Mouse (Mus musculus) hindbrain, embryonic 11.5 days (tissue): ENCODE measurements around the gene Drc3. TPM values are rescaled to one million over a fixed set of nuclear protein-coding genes. Genes with fewer than 3 reads are reported as not detected.

Experiments
- ATAC-seq: fragments of 200-750 bp; cut with Nextera tagmentation; 2 replicates; pipeline ENCODE4 v1.8.0; 2017; ENCODE audit warnings: mild to moderate bottlenecking, moderate TSS enrichment, moderate library complexity; ENCODE audit not compliant: low FRiP score
- DNase-seq: peaks from one replicate; pipeline ENCODE4 v3.0.0-alpha.2; 2015; ENCODE audit warnings: low spot score
- H3K27ac ChIP-seq: fragments of 300-500 bp; sonication (generic); 2 replicates; pipeline ENCODE4 v1.5.1; 2014; ENCODE audit warnings: mild to moderate bottlenecking, low read depth, low read length
- H3K27me3 ChIP-seq: fragments of 300-500 bp; sonication (generic); 2 replicates; pipeline ENCODE4 v1.6.1; 2014; ENCODE audit warnings: mild to moderate bottlenecking, low read length, moderate library complexity, mixed read lengths; ENCODE audit not compliant: control insufficient read depth, insufficient read depth
- H3K36me3 ChIP-seq: fragments of 300-500 bp; sonication (generic); 2 replicates; pipeline ENCODE4 v1.6.1; 2014; ENCODE audit warnings: mild to moderate bottlenecking, low read length, moderate library complexity, mixed read lengths; ENCODE audit not compliant: control insufficient read depth, insufficient read depth
- H3K4me1 ChIP-seq: fragments of 300-500 bp; sonication (generic); replicated peaks from 2 replicates; pipeline ENCODE4 v1.6.1; 2014; ENCODE audit warnings: low read length, mixed read lengths; ENCODE audit not compliant: control insufficient read depth, insufficient read depth
- H3K4me2 ChIP-seq: fragments of 300-500 bp; sonication (generic); replicated peaks from 2 replicates; pipeline ENCODE4 v1.6.1; 2014; ENCODE audit warnings: mild to moderate bottlenecking, low read depth, low read length
- H3K4me3 ChIP-seq: fragments of 300-500 bp; sonication (generic); 2 replicates; pipeline ENCODE4 v1.5.1; 2014; ENCODE audit warnings: low read depth, low read length
- H3K9ac ChIP-seq: fragments of 300-500 bp; sonication (generic); 2 replicates; pipeline ENCODE4 v1.6.1; 2014; ENCODE audit warnings: low read depth, low read length
- H3K9me3 ChIP-seq: fragments of 300-500 bp; sonication (generic); 2 replicates; pipeline ENCODE4 v1.6.1; 2016; ENCODE audit warnings: low read length; ENCODE audit not compliant: control insufficient read depth
- WGBS: fragments of 180-500 bp; shearing (Covaris S2); extraction: QIAGEN DNeasy Blood & Tissue Kit; methylation state at CpG from one replicate; pipeline ENCODE4 v1.1.7; 2014; 5-methylcytosine and 5-hydroxymethylcytosine counted together
- polyA plus RNA-seq: library from polyadenylated mRNA; unstranded; fragments of >200 nt; fragmentation: Nextera tagmentation; extraction: Ambion mirVana; gene quantifications from 2 replicates; pipeline ENCODE4 v1.2.1, GENCODE M21; 2014

The Drc3 gene
- polyA plus RNA-seq, 1 experiment from 2014 or later: 7.0 TPM

DNA sequence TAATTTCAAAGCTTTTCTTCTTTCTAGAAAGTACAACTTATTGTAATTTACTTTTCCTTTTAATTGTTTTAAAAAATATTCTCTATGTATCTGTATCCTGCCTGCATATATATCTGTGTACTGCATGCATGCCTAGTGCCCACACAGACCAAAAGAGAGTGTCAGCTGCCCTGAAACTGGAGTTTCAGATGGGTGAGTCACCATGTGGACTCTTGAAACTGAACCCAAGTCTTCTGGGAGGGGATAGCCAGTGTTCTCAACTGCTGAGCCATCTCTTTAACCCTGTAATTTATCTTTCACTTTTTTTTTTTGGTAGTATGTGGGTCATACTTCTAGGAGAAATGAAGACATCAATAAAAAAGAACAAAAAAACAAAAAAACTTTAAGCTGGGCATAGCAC, 29.4 kb upstream of the Drc3 start:
- no peaks in the 10 kb centered on the region for H3K27me3 ChIP-seq
- no peak for DNase-seq
- no peaks in the 10 kb centered on the region for H3K4me1 ChIP-seq
- H3K27ac ChIP-seq: no peak overlapping the region
- no peak overlapping the region for H3K4me3 ChIP-seq
- H3K9ac ChIP-seq: no peak overlapping the region
- ATAC-seq: no peak
- no peaks in the 10 kb centered on the region for H3K9me3 ChIP-seq
- H3K36me3 ChIP-seq: no peaks in the 10 kb centered on the region
- no peak overlapping the region for H3K4me2 ChIP-seq

DNA sequence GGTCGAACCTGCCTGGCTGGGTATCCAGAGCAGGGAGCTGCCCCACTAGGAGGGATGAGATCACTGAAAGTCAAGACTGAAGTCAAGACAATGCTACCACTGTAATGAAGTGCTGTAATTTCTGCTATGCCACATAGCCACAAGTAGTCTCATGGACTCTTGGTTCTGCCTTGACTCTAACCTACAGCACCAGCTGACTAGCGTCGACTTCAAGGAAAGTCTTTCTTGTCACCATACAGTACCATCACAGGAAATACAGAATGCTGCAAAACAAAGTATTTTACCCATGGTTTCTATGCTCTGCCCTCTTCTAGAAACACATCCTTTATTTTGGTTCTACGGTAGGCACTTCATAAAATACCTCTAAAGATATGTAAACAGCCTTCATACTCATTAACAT, 22.6 kb upstream of the Drc3 start:
- Histone ChIP-seq H3K9me3 (no peaks in the 10 kb centered on the region), H3K4me2 (no peak overlapping the region), H3K27ac (no peak overlapping the region), H3K4me3 (no peak overlapping the region), H3K9ac (no peak overlapping the region), H3K27me3 (no peaks in the 10 kb centered on the region), H3K4me1 (no peaks in the 10 kb centered on the region), H3K36me3 (no peaks in the 10 kb centered on the region)
- no peak for ATAC-seq
- no peak for DNase-seq
- WGBS: 92% methylated on average over 4 of the region's 4 CpGs

DNA sequence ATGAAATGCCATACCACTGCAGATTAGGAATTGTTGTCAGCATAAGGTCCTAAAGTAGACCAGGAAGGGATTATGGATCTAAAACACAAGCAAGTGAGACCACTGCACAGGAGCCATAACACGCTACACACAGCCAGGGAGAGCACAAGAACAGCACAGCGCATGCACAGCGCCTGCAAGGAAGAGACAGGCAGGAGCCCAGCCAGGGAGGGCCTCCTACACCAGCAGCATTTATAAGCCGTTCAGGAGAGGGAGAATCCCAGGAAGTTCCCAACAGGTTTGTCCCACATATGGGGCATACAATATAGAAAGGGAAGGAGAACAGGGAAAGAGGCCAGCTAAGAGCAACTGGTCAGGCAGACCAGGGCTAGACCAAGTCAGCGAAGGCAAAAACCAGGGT, 19.7 kb upstream of the Drc3 start:
- WGBS: 83% methylated on average over 5 of the region's 5 CpGs

DNA sequence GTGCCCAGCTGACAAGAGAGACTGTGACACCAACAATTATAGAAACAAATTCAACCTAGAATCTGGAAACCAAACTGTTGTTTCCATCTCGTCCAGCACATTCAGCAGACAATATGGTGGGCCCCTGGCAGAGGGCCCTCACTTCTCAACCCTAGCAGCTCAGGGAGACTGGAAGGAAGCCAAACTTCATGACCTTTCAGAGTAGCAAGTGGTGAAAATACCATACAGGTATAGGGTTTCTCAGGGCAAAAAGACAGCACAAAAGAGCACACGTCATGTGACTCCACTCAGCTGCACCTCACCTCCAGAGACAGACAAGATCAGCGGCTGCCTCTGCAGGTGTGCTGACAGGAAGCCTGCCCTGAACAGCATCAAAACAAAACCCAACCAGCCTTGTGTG, 19.0 kb upstream of the Drc3 start:
- no peak overlapping the region for H3K4me3 ChIP-seq

More for the DNA sequence above, 19.7 kb upstream of the Drc3 start:
- Histone ChIP-seq H3K27ac (no peak overlapping the region), H3K36me3 (no peaks in the 10 kb centered on the region), H3K9me3 (no peaks in the 10 kb centered on the region), H3K27me3 (no peaks in the 10 kb centered on the region), H3K4me3 (no peak overlapping the region), H3K4me2 (no peak overlapping the region), H3K4me1 (no peaks in the 10 kb centered on the region), H3K9ac (no peak overlapping the region)
- ATAC-seq (no peak), DNase-seq (no peak)

DNA sequence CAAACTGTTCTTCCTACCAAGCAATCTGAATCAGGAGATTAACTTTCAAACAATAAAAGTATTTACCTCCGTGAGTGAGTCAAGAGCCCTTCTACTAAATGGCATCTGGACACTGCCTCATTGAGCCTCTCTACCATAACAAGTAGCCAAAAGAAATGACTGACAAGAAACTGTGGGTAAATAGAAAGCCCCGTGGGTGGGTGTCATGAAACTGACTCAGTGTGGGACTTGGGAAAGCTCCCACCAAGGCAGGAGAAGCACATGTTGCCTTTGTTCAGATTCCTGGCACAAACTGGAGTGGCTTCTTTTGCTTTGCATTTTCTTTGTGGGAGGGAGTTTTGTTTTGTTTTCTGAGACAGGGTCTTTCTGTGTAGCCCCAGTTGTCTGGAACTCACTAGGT, 17.4 kb upstream of the Drc3 start:
- 75% methylated on average over 2 of the region's 2 CpGs for WGBS
- ATAC-seq (no peak), DNase-seq (no peak)

More for the DNA sequence above, 19.0 kb upstream of the Drc3 start:
- no peaks in the 10 kb centered on the region for H3K36me3 ChIP-seq
- no peak overlapping the region for H3K27ac ChIP-seq
- ATAC-seq: no peak
- H3K4me1 ChIP-seq: no peaks in the 10 kb centered on the region
- 79% methylated on average over 3 of the region's 3 CpGs for WGBS
- H3K4me2 ChIP-seq: no peak overlapping the region
- no peak overlapping the region for H3K9ac ChIP-seq
- H3K9me3 ChIP-seq: no peaks in the 10 kb centered on the region
- DNase-seq: no peak
- no peaks in the 10 kb centered on the region for H3K27me3 ChIP-seq

DNA sequence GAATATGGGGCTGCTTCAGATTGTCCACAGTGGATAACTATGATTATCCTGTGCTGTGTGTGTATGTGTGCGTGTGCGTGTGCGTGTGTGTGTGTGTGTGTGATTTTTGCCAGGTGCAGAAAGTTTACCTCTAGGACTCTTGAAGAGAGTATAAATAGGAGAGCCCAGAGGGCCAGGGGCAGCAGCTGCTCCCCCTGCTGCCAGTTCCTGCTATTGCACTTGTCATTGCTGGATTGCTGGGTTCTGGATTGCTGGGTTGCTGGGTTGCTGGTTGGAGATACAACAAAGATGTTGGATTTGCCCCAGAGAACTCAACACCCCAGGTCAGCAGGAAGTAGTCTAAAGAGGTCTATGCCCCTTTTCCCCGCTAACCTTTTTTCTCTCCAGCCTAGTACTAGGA, 14.8 kb upstream of the Drc3 start:
- Histone ChIP-seq H3K4me1 (no peaks in the 10 kb centered on the region), H3K9me3 (no peaks in the 10 kb centered on the region), H3K4me2 (no peak overlapping the region), H3K36me3 (no peaks in the 10 kb centered on the region), H3K4me3 (no peak overlapping the region), H3K27ac (no peak overlapping the region), H3K9ac (no peak overlapping the region), H3K27me3 (no peaks in the 10 kb centered on the region)
- no peak for ATAC-seq
- peak; percentile 61 for DNase-seq
- 74% methylated on average over 4 of the region's 4 CpGs for WGBS

More for the DNA sequence above, 17.4 kb upstream of the Drc3 start:
- H3K27me3 ChIP-seq: no peaks in the 10 kb centered on the region
- no peak overlapping the region for H3K27ac ChIP-seq
- no peak overlapping the region for H3K4me3 ChIP-seq
- H3K4me2 ChIP-seq: no peak overlapping the region
- no peaks in the 10 kb centered on the region for H3K9me3 ChIP-seq
- no peaks in the 10 kb centered on the region for H3K36me3 ChIP-seq
- H3K4me1 ChIP-seq: no peaks in the 10 kb centered on the region
- H3K9ac ChIP-seq: no peak overlapping the region

DNA sequence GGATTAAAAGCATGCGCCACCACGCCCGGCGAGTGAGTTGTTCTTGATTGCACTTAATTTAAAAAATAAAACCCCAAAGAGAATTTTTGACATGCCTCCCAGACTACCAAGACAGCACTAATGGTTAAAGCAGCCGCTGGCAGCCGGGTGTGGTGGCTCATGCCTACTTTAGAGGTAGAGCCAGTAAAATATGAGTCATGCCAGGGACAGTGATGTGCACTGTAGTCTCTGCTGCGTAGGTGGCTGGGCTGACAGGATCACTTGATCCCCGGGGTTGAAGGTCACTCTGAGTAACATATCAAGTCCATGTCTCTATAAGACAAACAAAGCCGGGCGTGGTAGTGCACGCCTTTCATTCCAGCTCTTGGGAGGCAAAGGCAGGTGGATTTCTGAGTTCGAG, 13.8 kb upstream of the Drc3 start:
- Histone ChIP-seq H3K27ac (no peak overlapping the region), H3K27me3 (no peaks in the 10 kb centered on the region), H3K4me1 (no peaks in the 10 kb centered on the region), H3K4me3 (no peak overlapping the region), H3K36me3 (no peaks in the 10 kb centered on the region), H3K9me3 (no peaks in the 10 kb centered on the region), H3K4me2 (no peak overlapping the region), H3K9ac (no peak overlapping the region)
- ATAC-seq (no peak), DNase-seq (no peak)
- WGBS: 96% methylated on average over 12 of the region's 12 CpGs

DNA sequence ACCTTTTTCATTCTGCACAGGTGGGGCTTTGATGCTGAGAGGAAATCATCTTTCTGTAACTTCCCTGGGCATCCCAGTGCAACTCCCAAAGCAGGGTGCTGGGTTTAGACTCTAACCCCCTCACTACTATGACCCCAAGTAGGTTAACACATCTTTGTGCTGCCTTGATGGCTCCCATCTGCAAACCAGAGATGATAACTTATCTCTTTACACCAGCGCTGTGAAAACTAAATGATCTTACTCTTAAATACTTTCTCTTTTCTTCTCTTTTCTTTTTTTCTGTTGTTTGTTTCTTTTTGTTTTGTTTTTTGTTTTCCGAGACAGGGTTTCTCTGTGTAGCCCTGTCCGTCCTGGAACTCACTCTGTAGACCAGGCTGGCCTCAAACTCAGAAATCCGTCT, 7.3 kb upstream of the Drc3 start:
- no peak overlapping the region for H3K4me3 ChIP-seq
- H3K4me1 ChIP-seq: no peaks in the 10 kb centered on the region
- ATAC-seq (no peak), DNase-seq (no peak)
- no peak overlapping the region for H3K4me2 ChIP-seq
- 82% methylated on average over 4 of the region's 4 CpGs for WGBS
- H3K27me3 ChIP-seq: no peaks in the 10 kb centered on the region
- H3K9me3 ChIP-seq: no peaks in the 10 kb centered on the region
- H3K36me3 ChIP-seq: no peaks in the 10 kb centered on the region
- no peak overlapping the region for H3K27ac ChIP-seq
- no peak overlapping the region for H3K9ac ChIP-seq

DNA sequence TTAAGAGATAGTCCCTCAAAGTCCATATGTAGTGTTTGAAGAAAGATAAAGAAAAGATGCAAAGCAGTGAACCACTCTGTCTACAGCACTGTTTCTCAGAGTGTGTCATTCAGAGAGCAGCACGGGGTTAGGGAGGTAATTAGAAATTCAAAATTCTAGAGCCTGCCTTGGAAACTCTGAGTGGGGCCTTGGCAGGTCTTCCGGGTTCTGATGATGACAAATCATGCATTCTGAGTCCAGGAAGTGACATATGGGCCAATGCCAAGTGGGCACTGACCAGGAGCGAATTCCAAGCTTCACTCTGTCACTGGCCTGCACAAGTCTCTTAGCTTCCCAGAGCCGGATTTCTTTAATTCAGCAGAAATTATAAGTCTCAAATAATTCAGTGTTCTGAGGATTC, 6.6 kb upstream of the Drc3 start:
- Histone ChIP-seq H3K4me1 (no peaks in the 10 kb centered on the region), H3K27me3 (no peaks in the 10 kb centered on the region), H3K36me3 (no peaks in the 10 kb centered on the region), H3K4me3 (no peak overlapping the region), H3K9me3 (no peaks in the 10 kb centered on the region), H3K4me2 (no peak overlapping the region), H3K27ac (no peak overlapping the region), H3K9ac (no peak overlapping the region)
- ATAC-seq (no peak), DNase-seq (no peak)
- 78% methylated on average over 4 of the region's 4 CpGs for WGBS
